Mouse (Mus musculus): ENCODE measurements around the gene Jak1. TPM values are rescaled to one million over a fixed set of nuclear protein-coding genes. Genes with fewer than 3 reads are reported as not detected.

Gene Jak1
- polyA plus RNA-seq, 1 experiment from 2014 or later, result 55.9 TPM

DNA sequence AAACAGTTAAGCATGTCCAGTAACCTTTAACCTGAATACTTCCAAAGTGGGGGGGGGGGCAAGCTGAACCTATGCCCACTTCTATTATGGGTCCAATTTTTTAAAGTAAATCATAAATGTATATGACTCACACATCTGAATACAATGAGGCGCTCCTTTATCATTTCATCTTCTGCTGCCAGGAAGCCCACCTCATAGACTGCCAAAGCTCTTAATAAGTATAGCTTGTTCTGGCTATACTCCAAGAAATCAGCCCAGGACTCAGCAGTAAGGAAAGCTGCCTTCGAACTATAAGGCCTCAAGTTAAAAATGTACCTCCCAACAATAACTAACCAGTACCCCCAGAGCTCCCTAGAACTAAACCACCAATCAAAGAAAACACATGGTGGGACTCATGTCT lies 44.1 kb downstream of the Jak1 start:
- no peaks in the 10 kb centered on the region for H3K9me3 ChIP-seq
- 86% methylated on average over 2 of the region's 2 CpGs for WGBS
- no peaks in the 10 kb centered on the region for H3K27me3 ChIP-seq (ENCODE audit: insufficient read depth, poor library complexity, severe bottlenecking)
- no peak overlapping the region for H3K4me3 ChIP-seq
- H3K36me3 ChIP-seq, result no peaks in the 10 kb centered on the region
- H3K27ac ChIP-seq, result no peak overlapping the region
- peaks cover 8% of the 10 kb centered on the region; the same call in 1 of the 2 replicates for H3K4me1 ChIP-seq
- no peak for DNase-seq (ENCODE audit: low spot score)

DNA sequence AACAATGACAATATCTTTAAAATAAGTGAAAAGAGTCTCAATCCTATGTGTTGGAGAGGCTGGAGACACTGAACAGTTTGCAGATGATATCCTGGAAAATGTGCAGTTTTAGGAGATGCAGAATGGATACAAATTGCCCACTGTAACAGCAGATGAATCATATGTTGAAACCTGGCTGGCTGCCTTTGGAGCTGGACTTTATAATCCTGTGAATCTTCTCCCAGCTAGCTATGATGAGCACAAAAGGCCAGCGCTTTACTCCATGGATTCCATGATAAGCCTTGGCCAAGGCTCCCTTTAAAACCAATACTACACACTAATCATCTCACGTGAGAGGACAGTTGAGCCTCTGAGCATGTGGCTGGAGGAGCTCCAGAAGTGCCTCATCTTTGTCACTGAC lies 45.2 kb downstream of the Jak1 start:
- DNase-seq (ENCODE audit: low spot score), result no peak
- Histone ChIP-seq H3K4me1 (peaks cover 8% of the 10 kb centered on the region; the same call in 1 of the 2 replicates), H3K27me3 (ENCODE audit: insufficient read depth, poor library complexity, severe bottlenecking) (no peaks in the 10 kb centered on the region), H3K4me3 (no peak overlapping the region), H3K9me3 (no peaks in the 10 kb centered on the region), H3K36me3 (no peaks in the 10 kb centered on the region), H3K27ac (no peak overlapping the region)
- 73% methylated on average over 2 of the region's 2 CpGs for WGBS

DNA sequence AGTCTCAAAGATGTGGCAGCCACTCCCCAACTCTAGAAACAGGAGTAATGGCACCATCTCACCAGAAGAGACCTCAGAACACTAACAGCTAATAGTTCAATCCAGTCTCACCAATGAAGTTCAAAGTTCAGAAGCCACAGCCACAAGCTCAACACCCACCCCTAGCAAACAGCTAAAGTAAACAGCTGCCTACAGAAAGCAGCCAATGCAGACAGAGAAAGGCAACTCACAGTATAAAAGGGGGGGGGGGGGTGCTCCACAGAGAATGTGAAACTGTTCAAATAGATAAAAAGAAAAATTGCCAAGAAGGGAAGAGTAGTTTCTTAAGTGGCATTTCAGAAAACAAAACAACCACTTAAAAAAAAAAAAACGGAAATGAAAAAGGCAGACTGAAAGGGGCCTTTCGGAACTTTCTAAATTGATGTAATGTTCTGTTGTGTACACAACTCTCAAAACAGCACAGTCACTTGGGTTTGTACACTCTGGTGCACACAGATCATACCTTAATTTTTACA lies 48.0 kb downstream of the Jak1 start:
- Histone ChIP-seq H3K9me3 (no peaks in the 10 kb centered on the region), H3K27ac (no peak overlapping the region), H3K4me3 (no peak overlapping the region), H3K4me1 (0 out of 2 replicates have a peak, but pooled peaks cover 4% of the 10 kb centered on the region), H3K27me3 (ENCODE audit: insufficient read depth, poor library complexity, severe bottlenecking) (no peaks in the 10 kb centered on the region), H3K36me3 (no peaks in the 10 kb centered on the region)
- 73% methylated on average over 2 of the region's 2 CpGs for WGBS
- DNase-seq (ENCODE audit: low spot score), result no peak

DNA sequence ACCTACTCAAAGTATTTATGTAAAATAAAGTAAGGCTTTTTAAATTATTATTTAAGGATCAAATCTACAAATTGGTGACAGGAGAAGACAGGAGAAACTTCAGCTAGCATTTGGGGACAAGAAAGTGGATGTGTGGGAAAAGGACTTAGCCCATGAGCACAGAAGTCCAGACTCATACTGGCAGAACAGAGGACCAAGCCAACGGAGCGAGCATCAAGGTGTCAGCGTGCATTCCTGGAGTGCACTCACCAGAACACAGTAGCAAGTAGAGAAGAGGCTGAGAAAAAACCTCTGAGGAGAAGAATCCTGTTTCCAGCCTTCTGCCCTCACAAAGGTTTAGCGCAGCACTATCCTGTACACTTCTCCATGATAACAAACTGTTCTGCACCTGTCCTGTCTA lies 48.8 kb downstream of the Jak1 start:
- no peaks in the 10 kb centered on the region for H3K27me3 ChIP-seq (ENCODE audit: insufficient read depth, poor library complexity, severe bottlenecking)
- DNase-seq (ENCODE audit: low spot score), result no peak
- H3K9me3 ChIP-seq, result no peaks in the 10 kb centered on the region
- no peak overlapping the region for H3K27ac ChIP-seq
- WGBS, result 82% methylated on average over 4 of the region's 4 CpGs
- H3K36me3 ChIP-seq, result no peaks in the 10 kb centered on the region
- 0 out of 2 replicates have a peak, but pooled peaks cover 4% of the 10 kb centered on the region for H3K4me1 ChIP-seq
- H3K4me3 ChIP-seq, result no peak overlapping the region

DNA sequence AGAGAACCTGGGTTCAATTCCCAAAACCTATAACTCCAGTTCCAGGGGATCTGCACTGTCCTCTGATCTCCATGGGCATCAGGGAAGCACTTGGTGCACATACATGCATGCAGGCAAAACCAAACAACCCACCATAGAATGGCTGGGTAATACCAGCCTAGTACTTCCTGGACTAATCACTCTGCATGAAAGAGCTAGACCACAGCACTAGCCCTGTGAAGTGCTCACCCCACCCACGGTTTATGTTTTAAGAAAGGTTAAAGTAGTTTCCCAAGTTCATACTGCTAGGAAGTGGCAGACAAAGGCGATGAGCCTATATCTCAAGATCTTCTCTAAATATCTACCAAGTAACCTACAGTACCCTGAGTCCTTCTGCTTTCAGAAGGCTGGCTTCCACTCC lies 51.6 kb downstream of the Jak1 start:
- no peak for DNase-seq (ENCODE audit: low spot score)
- no peaks in the 10 kb centered on the region for H3K27me3 ChIP-seq (ENCODE audit: insufficient read depth, poor library complexity, severe bottlenecking)
- H3K4me3 ChIP-seq, result no peak overlapping the region
- H3K27ac ChIP-seq, result no peak overlapping the region
- H3K9me3 ChIP-seq, result no peaks in the 10 kb centered on the region
- 75% methylated on average over 2 of the region's 2 CpGs for WGBS
- H3K4me1 ChIP-seq, result 0 out of 2 replicates have a peak, but pooled peaks cover 4% of the 10 kb centered on the region
- H3K36me3 ChIP-seq, result no peaks in the 10 kb centered on the region

DNA sequence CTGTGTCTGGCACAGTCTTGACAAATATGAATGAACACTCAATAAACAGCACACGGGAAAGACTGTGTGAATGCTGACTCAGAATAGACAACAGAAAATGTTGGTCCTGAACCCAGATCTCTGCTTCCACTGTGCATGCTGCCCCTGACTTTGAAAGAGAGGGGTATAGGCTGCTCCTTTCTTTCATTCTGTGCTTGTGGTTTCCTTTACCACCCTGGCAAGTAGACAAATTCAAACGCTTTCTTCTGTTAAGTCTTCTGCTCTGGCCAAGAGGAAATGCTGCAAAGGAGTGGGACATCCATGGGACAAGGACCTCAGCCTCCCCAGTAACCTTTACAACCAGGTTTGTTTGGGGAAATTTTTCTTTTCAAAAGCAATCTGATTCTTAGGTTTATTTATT lies 57.6 kb downstream of the Jak1 start:
- Histone ChIP-seq H3K27me3 (ENCODE audit: insufficient read depth, poor library complexity, severe bottlenecking) (no peaks in the 10 kb centered on the region), H3K36me3 (no peaks in the 10 kb centered on the region), H3K27ac (no peak overlapping the region), H3K9me3 (no peaks in the 10 kb centered on the region), H3K4me1 (peaks cover 9% of the 10 kb centered on the region), H3K4me3 (no peak overlapping the region)
- WGBS, result 82% methylated on average over 2 of the region's 2 CpGs
- no peak for DNase-seq (ENCODE audit: low spot score)

DNA sequence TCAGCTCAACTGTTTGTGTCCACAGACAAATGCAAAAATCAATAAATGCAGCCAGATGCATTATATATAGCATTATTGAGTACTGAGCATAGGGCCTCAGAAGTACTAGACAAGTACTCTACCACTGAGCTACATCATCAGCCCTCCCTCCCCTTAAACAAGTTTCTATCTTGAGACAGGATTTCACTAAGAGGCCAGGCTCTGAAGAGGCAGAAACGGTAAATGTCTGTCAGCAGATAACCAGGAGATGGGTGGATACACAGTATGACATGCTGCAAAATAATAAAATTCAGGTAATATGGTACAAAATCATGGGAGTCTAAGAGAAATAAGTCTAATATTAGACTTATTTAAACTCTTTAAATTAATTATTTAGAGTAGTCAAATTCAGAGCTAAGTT lies 61.6 kb downstream of the Jak1 start:
- no peaks in the 10 kb centered on the region for H3K9me3 ChIP-seq
- no peaks in the 10 kb centered on the region for H3K36me3 ChIP-seq
- DNase-seq (ENCODE audit: low spot score), result no peak
- WGBS, result 44% methylated on average over 1 of the region's 1 CpGs
- H3K27me3 ChIP-seq (ENCODE audit: insufficient read depth, poor library complexity, severe bottlenecking), result no peaks in the 10 kb centered on the region
- no peak overlapping the region for H3K27ac ChIP-seq
- H3K4me3 ChIP-seq, result no peak overlapping the region
- H3K4me1 ChIP-seq, result peaks cover 17% of the 10 kb centered on the region

DNA sequence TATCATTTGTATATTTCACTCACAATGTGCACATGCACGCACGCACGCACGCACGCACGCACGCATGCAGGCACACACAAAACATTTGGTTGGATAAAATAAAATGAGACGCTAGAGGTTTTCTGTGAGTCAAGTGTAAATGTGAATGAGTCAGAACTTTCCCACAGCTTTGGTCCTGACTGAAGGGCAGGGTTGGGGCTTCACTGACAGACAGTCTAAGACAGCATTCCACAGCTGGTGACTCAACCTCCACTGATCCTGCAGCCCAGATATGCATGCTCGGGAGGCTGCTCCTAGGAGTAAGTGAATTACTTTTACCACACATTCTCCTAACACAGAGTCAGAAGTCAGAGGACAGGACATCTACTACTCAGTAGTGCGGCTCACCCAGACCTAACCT lies 62.5 kb downstream of the Jak1 start:
- Histone ChIP-seq H3K27me3 (ENCODE audit: insufficient read depth, poor library complexity, severe bottlenecking) (no peaks in the 10 kb centered on the region), H3K9me3 (no peaks in the 10 kb centered on the region), H3K36me3 (no peaks in the 10 kb centered on the region), H3K27ac (no peak overlapping the region), H3K4me3 (no peak overlapping the region), H3K4me1 (peaks cover 26% of the 10 kb centered on the region)
- DNase-seq (ENCODE audit: low spot score), result no peak
- WGBS, result 74% methylated on average over 10 of the region's 10 CpGs

DNA sequence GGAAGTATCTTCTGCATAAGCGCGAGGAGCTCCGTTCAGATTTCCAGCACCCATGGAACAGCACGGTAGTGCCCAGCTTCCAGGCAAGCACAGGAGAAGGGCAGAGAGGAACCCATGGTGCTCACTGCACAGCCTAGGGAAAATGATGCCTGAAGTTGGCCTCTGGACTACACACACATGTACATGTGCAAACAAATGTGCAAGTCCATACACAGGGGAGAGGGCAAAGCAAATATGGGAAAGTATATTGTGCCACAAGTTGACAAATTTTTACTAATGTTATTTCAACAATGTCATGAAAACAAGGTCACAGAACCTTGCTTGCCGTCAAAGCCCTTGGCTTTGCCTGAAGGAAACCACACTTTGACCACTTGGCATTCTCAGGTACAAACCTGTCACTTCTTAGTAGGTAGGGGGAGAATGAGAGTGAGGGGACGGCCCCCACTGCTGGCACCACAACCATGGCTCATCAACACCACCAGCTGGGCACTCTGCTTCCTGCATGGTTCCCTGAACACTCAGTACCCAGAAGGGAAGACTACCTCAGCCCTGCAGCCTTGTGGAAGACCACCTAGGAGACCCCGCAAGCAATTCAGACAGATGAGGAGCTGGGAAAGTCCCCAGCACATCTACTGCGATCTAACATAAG lies 65.5 kb downstream of the Jak1 start:
- DNase-seq (ENCODE audit: low spot score), result no peak
- WGBS, result 90% methylated on average over 8 of the region's 8 CpGs
- Histone ChIP-seq H3K36me3 (no peaks in the 10 kb centered on the region), H3K9me3 (no peaks in the 10 kb centered on the region), H3K4me1 (peaks cover 30% of the 10 kb centered on the region), H3K27ac (no peak overlapping the region), H3K27me3 (ENCODE audit: insufficient read depth, poor library complexity, severe bottlenecking) (no peaks in the 10 kb centered on the region), H3K4me3 (no peak overlapping the region)

DNA sequence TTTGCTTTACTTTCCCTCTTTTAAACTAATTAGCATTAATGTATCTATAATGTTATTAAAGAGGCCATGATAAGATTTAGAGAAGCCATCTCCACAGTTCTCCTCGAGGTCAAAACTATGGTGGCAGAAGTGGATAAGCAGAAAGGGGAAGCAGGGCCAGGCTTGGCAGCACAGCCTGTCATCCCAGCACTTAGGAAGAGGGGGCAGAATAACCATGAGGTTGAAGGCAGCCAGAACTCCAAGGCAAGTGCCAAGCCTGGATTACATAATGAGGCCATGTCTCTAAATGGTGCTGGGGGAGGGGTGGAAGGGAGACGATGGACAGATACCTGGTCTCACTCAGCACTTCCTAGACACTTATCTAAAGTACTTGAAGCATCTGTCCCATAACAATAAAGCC lies 66.7 kb downstream of the Jak1 start:
- H3K27ac ChIP-seq, result no peak overlapping the region
- WGBS, result 22% methylated on average over 2 of the region's 2 CpGs
- H3K36me3 ChIP-seq, result no peaks in the 10 kb centered on the region
- no peaks in the 10 kb centered on the region for H3K27me3 ChIP-seq (ENCODE audit: insufficient read depth, poor library complexity, severe bottlenecking)
- no peak for DNase-seq (ENCODE audit: low spot score)
- peaks cover 28% of the 10 kb centered on the region for H3K4me1 ChIP-seq
- H3K4me3 ChIP-seq, result no peak overlapping the region
- H3K9me3 ChIP-seq, result no peaks in the 10 kb centered on the region

DNA sequence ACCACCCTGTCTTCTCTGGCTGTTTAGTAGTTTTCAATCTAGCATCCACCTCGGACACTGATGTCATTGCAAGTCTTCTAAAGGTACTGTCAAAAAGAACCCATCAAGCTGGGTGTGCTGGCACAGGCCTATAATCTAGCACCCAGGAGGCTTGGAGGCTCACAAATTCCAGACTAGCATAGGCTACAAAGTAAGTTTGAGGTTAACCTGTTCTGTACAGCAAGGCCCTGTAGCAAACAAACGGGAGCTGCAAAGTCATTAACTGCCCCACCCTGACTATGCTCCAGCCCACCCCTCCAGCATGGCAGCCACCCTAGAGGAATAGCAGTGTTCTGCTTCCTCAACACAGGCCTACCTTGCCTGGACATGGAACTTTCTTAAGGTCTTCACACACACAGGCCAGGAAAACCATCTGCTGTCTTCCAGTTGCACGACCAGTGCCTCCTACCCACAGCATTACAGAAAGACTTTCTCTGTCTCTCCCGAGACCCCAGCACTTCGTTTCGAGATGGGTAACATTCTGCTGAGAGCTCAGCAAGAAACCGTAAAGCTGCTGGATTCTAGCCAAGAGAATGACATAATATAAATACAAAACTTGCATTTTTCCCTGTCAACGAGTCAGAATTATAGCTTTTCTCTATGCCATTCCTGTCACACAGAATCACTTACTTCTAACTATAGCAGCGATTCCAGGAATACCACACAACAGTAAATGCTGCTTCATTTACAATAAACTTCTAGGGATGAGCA lies 67.5 kb downstream of the Jak1 start:
- no peaks in the 10 kb centered on the region for H3K36me3 ChIP-seq
- WGBS, result 77% methylated on average over 9 of the region's 9 CpGs
- H3K9me3 ChIP-seq, result no peaks in the 10 kb centered on the region
- H3K4me1 ChIP-seq, result peaks cover 25% of the 10 kb centered on the region
- H3K27ac ChIP-seq, result no peak overlapping the region
- no peaks in the 10 kb centered on the region for H3K27me3 ChIP-seq (ENCODE audit: insufficient read depth, poor library complexity, severe bottlenecking)
- H3K4me3 ChIP-seq, result no peak overlapping the region
- DNase-seq (ENCODE audit: low spot score), result no peak

DNA sequence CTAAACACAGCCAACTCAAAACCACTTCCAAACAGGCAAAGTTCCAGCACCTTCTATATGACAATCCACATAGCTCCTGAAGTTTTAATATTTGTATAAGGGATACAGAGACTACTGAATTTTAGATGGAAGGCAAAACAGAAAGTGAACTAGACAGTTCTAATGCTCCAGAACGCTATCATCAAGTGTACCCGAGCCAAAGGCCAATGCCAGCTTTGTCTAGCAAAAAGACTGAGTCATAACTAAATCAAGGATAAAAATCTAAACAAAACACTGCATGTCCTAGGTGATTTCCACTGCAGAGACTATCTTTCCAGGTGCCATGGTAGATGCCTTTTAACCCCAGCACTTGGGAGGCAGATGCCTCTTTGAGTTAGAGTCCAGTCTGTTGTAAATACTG lies 68.7 kb downstream of the Jak1 start:
- WGBS, result 77% methylated on average over 2 of the region's 2 CpGs
- Histone ChIP-seq H3K27ac (no peak overlapping the region), H3K9me3 (no peaks in the 10 kb centered on the region), H3K4me3 (no peak overlapping the region), H3K36me3 (0 out of 2 replicates have a peak, but pooled peaks cover under 1% of the 10 kb centered on the region), H3K4me1 (peaks cover 27% of the 10 kb centered on the region), H3K27me3 (ENCODE audit: insufficient read depth, poor library complexity, severe bottlenecking) (no peaks in the 10 kb centered on the region)
- DNase-seq (ENCODE audit: low spot score), result no peak

DNA sequence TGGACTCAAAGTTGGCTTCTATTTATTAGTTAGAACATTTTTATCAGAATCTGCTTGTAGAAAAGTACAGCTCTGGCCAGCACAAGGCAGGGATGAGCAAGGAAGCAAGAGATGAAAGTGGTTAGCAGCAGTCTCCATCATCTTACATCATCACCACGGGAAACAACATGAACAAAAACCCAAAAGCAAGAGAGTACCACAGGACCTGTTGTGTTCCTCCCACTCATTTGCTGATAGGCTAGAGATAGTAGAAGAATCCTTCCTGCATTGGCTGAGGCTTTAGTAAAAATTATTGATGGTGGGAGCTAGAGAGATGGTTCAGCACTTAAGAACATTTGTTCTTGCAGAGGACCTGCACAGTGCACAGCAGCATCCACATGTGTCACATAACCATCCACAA lies 70.9 kb downstream of the Jak1 start:
- Histone ChIP-seq H3K4me3 (no peak overlapping the region), H3K27ac (no peak overlapping the region), H3K36me3 (peaks cover 5% of the 10 kb centered on the region; the same call in 1 of the 2 replicates), H3K27me3 (ENCODE audit: insufficient read depth, poor library complexity, severe bottlenecking) (no peaks in the 10 kb centered on the region), H3K4me1 (peaks cover 27% of the 10 kb centered on the region), H3K9me3 (no peaks in the 10 kb centered on the region)
- WGBS, result 71% methylated on average over 1 of the region's 1 CpGs
- no peak for DNase-seq (ENCODE audit: low spot score)
